ENCODE assay signal across 11 mouse cellular contexts in genomic region chr2:33785596-33785995, GRCm38 (mm10).
DNase-seq lines count a peak whose midpoint lies in the region; ATAC-seq and TF ChIP-seq lines count a peak whose summit lies in the region.
"Had no signal": no experiment of that assay in that cellular context is flagged by ENCODE, and none has a peak within 500 bp of the region (broad histone marks: within the 10 kb centered on the region; RNA-seq: fewer than 3 reads in every experiment).

No protein-coding gene starts in this region.

- H3K4me1 ChIP-seq in cerebellum, adult 2 months (ENCODE audit: control insufficient read depth, insufficient read depth, low read length): peaks cover 23% of the 10 kb centered on the region
- H3K4me1 ChIP-seq in hindbrain, embryonic 10.5 days (replicated peaks): peaks cover 73% of the 10 kb centered on the region
- peaks cover 43% of the 10 kb centered on the region for H3K4me1 ChIP-seq in limb, embryonic 11.5 days (ENCODE audit: control insufficient read depth, insufficient read depth, low read length)

- TF ChIP-seq POLR2A in cerebellum, adult 2 months (IDR thresholded peaks at IDR 0.05; ENCODE audit: borderline replicate concordance, insufficient read depth, low read length): no peak

- H3K27ac ChIP-seq in cerebellum, adult 2 months (ENCODE audit: insufficient read depth, low read length): no peak overlapping the region
- H3K27ac ChIP-seq in hindbrain, embryonic 10.5 days: peak overlapping the region; percentile 81
- H3K27ac ChIP-seq in limb, embryonic 11.5 days (replicated peaks; ENCODE audit: low read depth, low read length): 0 out of 2 replicates have a peak overlapping the region, but pooled peaks have one; percentile 18

- H3K9me3 ChIP-seq in hindbrain, embryonic 10.5 days: no peaks in the 10 kb centered on the region
- H3K9me3 ChIP-seq in limb, embryonic 11.5 days (ENCODE audit: control insufficient read depth, low read length): no peaks in the 10 kb centered on the region
- H3K9me3 ChIP-seq: G1E had no signal

- no peak for TF ChIP-seq CTCF in cerebellum, adult 2 months (IDR thresholded peaks at IDR 0.05; ENCODE audit: borderline replicate concordance, insufficient read depth, low read depth, low read length)

- H3K36me3 ChIP-seq in hindbrain, embryonic 10.5 days: peaks cover 18% of the 10 kb centered on the region
- no peaks in the 10 kb centered on the region; the same call in 1 of the 2 replicates for H3K36me3 ChIP-seq in limb, embryonic 11.5 days (ENCODE audit: control insufficient read depth, insufficient read depth, low read length)

- H3K9ac ChIP-seq in limb, embryonic 11.5 days (ENCODE audit: low read length): no peak overlapping the region
- H3K9ac ChIP-seq: lung, embryonic 14.5 days had no signal

- no peak overlapping the region for H3K4me2 ChIP-seq in limb, embryonic 11.5 days (ENCODE audit: low read depth, severe bottlenecking)
- H3K4me2 ChIP-seq: lung, embryonic 14.5 days had no signal

- H3K4me3 ChIP-seq in cerebellum, adult 2 months (replicated peaks; ENCODE audit: insufficient read depth, low read depth, low read length): no peak overlapping the region
- no peak overlapping the region for H3K4me3 ChIP-seq in hindbrain, embryonic 10.5 days
- no peak overlapping the region for H3K4me3 ChIP-seq in limb, embryonic 11.5 days (ENCODE audit: low read depth, low read length)

- DNase-seq in Muller cell, postnatal 12 days (ENCODE audit: inconsistent ontology term): peak; percentile 83
- peak; percentile 68 to 80 for DNase-seq in cerebellum, adult 2 months
- DNase-seq in hindbrain, embryonic 10.5 days (ENCODE audit: low spot score): peak; percentile 32
- no peak for DNase-seq in limb, embryonic 11.5 days (ENCODE audit: low spot score)
- DNase-seq in kidney, postnatal 14 days: no peak
- no peak for DNase-seq in spleen, postnatal 10 days (ENCODE audit: low spot score in 2 of 2)
- no peak for DNase-seq in liver
- DNase-seq in spleen, postnatal 36 days (ENCODE audit: low spot score in 2 of 2): no peak
- DNase-seq: lung, embryonic 14.5 days; thymus, adult 2 months had no signal

- no peak for ATAC-seq in limb, embryonic 11.5 days (ENCODE audit: insufficient number of reproducible peaks, low FRiP score, low TSS enrichment, low read depth)

- 19% methylated on average over 13 of the region's 13 CpGs for WGBS in cerebellum, adult 2 months
- whole genome bisulfite sequencing in hindbrain, embryonic 10.5 days: 63% methylated on average over 13 of the region's 13 CpGs
- WGBS in limb, embryonic 11.5 days: 19% methylated on average over 13 of the region's 13 CpGs

- H3K27me3 ChIP-seq in cerebellum, adult 2 months (ENCODE audit: control insufficient read depth, insufficient read depth, low read length): no peaks in the 10 kb centered on the region
- no peaks in the 10 kb centered on the region for H3K27me3 ChIP-seq in hindbrain, embryonic 10.5 days (ENCODE audit: insufficient read depth, poor library complexity, severe bottlenecking)
- H3K27me3 ChIP-seq in limb, embryonic 11.5 days (ENCODE audit: control insufficient read depth, insufficient read depth, low read length): no peaks in the 10 kb centered on the region

Comparison
In these comparisons a context has a peak if more than half of its experiments do, and no peak if none do; other contexts are left out.
1. DNase-seq: peak in Muller cell, postnatal 12 days (single experiment), cerebellum, adult 2 months (2 of 2) and hindbrain, embryonic 10.5 days (single experiment); none in limb, embryonic 11.5 days (single experiment), kidney, postnatal 14 days (single experiment), spleen, postnatal 10 days (0 of 2), liver (single experiment) and spleen, postnatal 36 days (0 of 2).